ENCODE assay signal across 13 mouse cellular contexts in the genomic region with DNA sequence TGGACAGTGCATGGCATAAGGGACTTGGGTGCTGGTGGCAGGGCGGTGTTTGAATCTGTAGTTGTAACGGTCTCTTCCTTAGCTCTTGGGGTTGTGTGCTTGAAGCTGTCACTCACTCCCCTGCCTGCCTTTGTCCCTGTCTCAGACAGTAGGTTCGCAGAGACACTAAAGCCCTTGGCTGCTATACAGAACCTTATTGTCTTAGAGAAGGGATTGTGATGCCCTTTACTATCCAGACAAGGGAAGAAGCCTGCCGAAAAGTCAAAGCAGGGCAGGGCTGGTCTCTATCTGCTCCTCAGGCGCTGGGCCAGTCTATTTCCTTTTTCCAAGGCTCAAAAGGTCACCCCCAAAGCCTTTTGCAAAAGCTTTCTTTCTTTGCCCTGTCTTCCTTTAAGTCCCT.
A peak's percentile ranks its signal among the peaks of the same experiment; 100 is the strongest.
DNase-seq lines count a peak whose midpoint lies in the region; ATAC-seq lines count a peak whose summit lies in the region.
"Had no signal": no experiment of that assay in that cellular context is flagged by ENCODE, and none has a peak within 500 bp of the region (broad histone marks: within the 10 kb centered on the region; RNA-seq: fewer than 3 reads in every experiment).

No protein-coding gene starts in this region.

- DNase-seq in heart, adult 11 months, result no peak
- DNase-seq in left cerebral cortex, adult 18-20 months (ENCODE audit: low spot score in 2 of 2), result no peak
- DNase-seq in cerebellum, adult 11 months, result no peak
- no peak for DNase-seq in embryo, embryonic 11 days
- DNase-seq: heart, postnatal 10 days; liver, embryonic 13.5 days had no signal

- no peak for ATAC-seq in heart, embryonic 13.5 days (ENCODE audit: extremely low read depth, insufficient number of reproducible peaks, low FRiP score, low TSS enrichment)
- ATAC-seq in forebrain, embryonic 15.5 days (replicated peaks), result peak; percentile 18; the same call in 1 of the 2 replicates
- ATAC-seq in hindbrain, embryonic 15.5 days (ENCODE audit: low FRiP score, low read depth), result no peak
- no peak; the same call in none of the 2 replicates for ATAC-seq in midbrain, embryonic 15.5 days (replicated peaks)

- peaks cover 7% of the 10 kb centered on the region for H3K9me3 ChIP-seq in heart, embryonic 13.5 days
- no peaks in the 10 kb centered on the region for H3K9me3 ChIP-seq in forebrain, embryonic 15.5 days
- H3K9me3 ChIP-seq in hindbrain, embryonic 15.5 days, result no peaks in the 10 kb centered on the region
- no peaks in the 10 kb centered on the region for H3K9me3 ChIP-seq in midbrain, embryonic 15.5 days
- H3K9me3 ChIP-seq: liver, embryonic 13.5 days had no signal

- peaks cover 12% of the 10 kb centered on the region for H3K4me1 ChIP-seq in heart, embryonic 13.5 days
- peaks cover 36% of the 10 kb centered on the region for H3K4me1 ChIP-seq in forebrain, embryonic 15.5 days
- H3K4me1 ChIP-seq in hindbrain, embryonic 15.5 days (replicated peaks), result peaks cover 32% of the 10 kb centered on the region
- peaks cover 26% of the 10 kb centered on the region for H3K4me1 ChIP-seq in midbrain, embryonic 15.5 days
- H3K4me1 ChIP-seq: liver, embryonic 13.5 days had no signal

- no peak overlapping the region for H3K4me2 ChIP-seq in heart, embryonic 13.5 days
- peak overlapping the region; percentile 5; the same call in 1 of the 2 replicates for H3K4me2 ChIP-seq in forebrain, embryonic 15.5 days (replicated peaks)
- no peak overlapping the region for H3K4me2 ChIP-seq in hindbrain, embryonic 15.5 days
- H3K4me2 ChIP-seq in midbrain, embryonic 15.5 days, result no peak overlapping the region
- H3K4me2 ChIP-seq: liver, embryonic 13.5 days had no signal

- peaks cover 6% of the 10 kb centered on the region for H3K27me3 ChIP-seq in heart, embryonic 13.5 days (replicated peaks)
- no peaks in the 10 kb centered on the region for H3K27me3 ChIP-seq in forebrain, embryonic 15.5 days
- no peaks in the 10 kb centered on the region for H3K27me3 ChIP-seq in hindbrain, embryonic 15.5 days
- H3K27me3 ChIP-seq in midbrain, embryonic 15.5 days (replicated peaks), result peaks cover 2% of the 10 kb centered on the region; the same call in 1 of the 2 replicates
- H3K27me3 ChIP-seq: CH12.LX had no signal

- no peak overlapping the region for H3K9ac ChIP-seq in heart, embryonic 13.5 days
- no peak overlapping the region for H3K9ac ChIP-seq in forebrain, embryonic 15.5 days (replicated peaks)
- H3K9ac ChIP-seq in hindbrain, embryonic 15.5 days, result no peak overlapping the region
- no peak overlapping the region for H3K9ac ChIP-seq in midbrain, embryonic 15.5 days
- H3K9ac ChIP-seq: liver, embryonic 13.5 days had no signal

- WGBS in heart, embryonic 13.5 days, result 29% methylated on average over 5 of the region's 5 CpGs
- 24% methylated on average over 5 of the region's 5 CpGs for WGBS in forebrain, embryonic 15.5 days
- WGBS in hindbrain, embryonic 15.5 days, result 16% methylated on average over 5 of the region's 5 CpGs
- 13% methylated on average over 5 of the region's 5 CpGs for WGBS in midbrain, embryonic 15.5 days

- no peaks in the 10 kb centered on the region for H3K36me3 ChIP-seq in heart, embryonic 13.5 days
- no peaks in the 10 kb centered on the region for H3K36me3 ChIP-seq in forebrain, embryonic 15.5 days
- H3K36me3 ChIP-seq in hindbrain, embryonic 15.5 days, result no peaks in the 10 kb centered on the region
- no peaks in the 10 kb centered on the region for H3K36me3 ChIP-seq in midbrain, embryonic 15.5 days (replicated peaks)
- H3K36me3 ChIP-seq: liver, embryonic 13.5 days had no signal

- 0 out of 2 replicates have a peak overlapping the region, but pooled peaks have one; percentile 15 for H3K27ac ChIP-seq in heart, embryonic 13.5 days (replicated peaks)
- H3K27ac ChIP-seq in forebrain, embryonic 15.5 days (replicated peaks), result peak overlapping the region; percentile 92
- H3K27ac ChIP-seq in hindbrain, embryonic 15.5 days (replicated peaks), result peak overlapping the region; percentile 66
- H3K27ac ChIP-seq in midbrain, embryonic 15.5 days, result peak overlapping the region; percentile 54
- H3K27ac ChIP-seq: left cerebral cortex, adult 2 months; liver, embryonic 13.5 days had no signal

- no peak overlapping the region for H3K4me3 ChIP-seq in heart, embryonic 13.5 days
- H3K4me3 ChIP-seq in forebrain, embryonic 15.5 days, result no peak overlapping the region
- H3K4me3 ChIP-seq in hindbrain, embryonic 15.5 days, result no peak overlapping the region
- H3K4me3 ChIP-seq in midbrain, embryonic 15.5 days, result no peak overlapping the region
- H3K4me3 ChIP-seq: erythroblast, embryonic 14.5 days; left cerebral cortex, adult 2 months; liver, embryonic 13.5 days had no signal

Comparison
In these comparisons a context has a peak if more than half of its experiments do, and no peak if none do; other contexts are left out.
1. H3K27ac ChIP-seq: peak in every context shown above with its lines; median percentile 92 in forebrain, embryonic 15.5 days; 66 in hindbrain, embryonic 15.5 days; 54 in midbrain, embryonic 15.5 days; 15 in heart, embryonic 13.5 days.